Mouse (Mus musculus): ENCODE data around the gene Cyp17a1.

Gene Cyp17a1

DNA sequence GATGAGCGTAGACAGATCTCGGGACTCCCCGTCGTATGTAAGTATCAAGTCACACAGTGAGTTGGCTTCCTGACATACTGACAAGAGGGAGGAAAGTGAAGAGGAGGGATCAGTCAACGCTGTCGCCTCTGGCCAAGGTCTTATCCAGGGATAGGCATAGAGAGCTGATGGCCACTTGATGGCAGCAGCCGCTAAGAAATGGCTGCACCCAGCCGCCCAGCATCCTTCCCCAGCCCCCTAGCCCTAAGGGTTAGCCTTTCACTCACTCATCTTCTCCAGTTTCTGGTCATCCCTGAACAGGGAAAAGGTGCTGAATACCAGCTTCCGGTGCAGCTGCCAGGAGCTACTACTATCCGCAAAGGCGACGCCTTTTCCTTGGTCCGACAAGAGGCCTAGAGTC, 2.3 kb downstream of the Cyp17a1 start:
- peak in 1 of 2 experiments; percentile 59 for DNase-seq (ENCODE audit: low spot score in 2 of 2)

DNA sequence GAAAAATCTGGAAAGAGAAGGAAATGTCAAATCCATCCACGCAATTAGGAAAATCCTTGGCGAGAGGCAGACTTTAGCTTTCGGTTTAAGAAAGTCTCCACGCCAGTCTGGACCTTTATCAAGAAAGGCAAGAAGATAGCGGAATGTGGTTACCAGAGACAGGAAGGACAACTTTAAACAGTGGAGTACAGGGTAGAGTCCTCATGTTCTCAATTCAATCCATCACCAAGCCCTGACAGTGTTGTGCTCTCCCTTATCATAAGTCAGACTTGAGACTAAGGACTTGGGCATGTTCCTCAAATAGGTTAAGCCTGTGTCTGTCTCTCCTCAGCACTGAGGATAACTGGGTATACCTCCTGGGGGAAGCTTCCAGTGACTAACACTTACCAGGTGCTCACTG, 3.2 kb downstream of the Cyp17a1 start:
- DNase-seq (ENCODE audit: low spot score in 2 of 2), result no peak

DNA sequence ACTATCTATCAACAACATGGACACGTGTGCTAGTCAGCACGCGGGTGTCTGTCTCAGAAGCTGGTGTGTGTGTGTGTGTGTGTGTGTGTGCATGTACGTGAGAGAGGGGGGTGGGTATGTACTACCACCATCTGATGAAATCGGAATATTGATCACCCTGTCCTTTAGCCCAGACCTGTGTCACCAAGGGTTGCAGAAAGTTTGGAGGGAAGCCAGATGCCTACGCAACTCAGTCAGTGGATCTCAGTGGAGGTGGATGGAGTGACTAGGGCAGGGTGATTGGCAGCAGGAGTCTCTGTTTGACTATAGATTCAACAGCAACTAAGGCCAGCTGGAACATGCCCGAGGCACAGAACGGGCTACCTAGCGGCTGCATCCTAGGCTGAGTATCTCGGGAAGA, 4.7 kb downstream of the Cyp17a1 start:
- no peak for DNase-seq (ENCODE audit: low spot score in 2 of 2)

DNA sequence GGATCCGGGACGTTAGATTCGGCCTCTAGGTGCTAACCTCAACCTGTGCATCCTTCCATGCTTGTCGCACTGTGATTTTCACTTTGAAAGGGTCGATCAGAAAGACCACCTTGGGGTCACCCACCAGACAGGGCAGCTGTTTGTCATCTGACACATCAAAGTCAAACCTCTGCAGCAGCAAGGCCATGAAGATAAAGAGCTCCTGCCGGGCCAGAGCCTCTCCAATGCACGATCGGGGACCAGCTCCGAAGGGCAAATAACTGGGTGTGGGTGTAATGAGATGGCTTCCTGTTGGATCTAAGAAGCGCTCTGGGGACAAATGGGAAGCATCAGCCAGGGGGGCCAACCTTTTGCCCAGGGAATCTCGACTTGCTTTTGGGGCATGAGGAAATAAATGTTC, 5.7 kb downstream of the Cyp17a1 start:
- DNase-seq (ENCODE audit: low spot score in 2 of 2), result no peak

DNA sequence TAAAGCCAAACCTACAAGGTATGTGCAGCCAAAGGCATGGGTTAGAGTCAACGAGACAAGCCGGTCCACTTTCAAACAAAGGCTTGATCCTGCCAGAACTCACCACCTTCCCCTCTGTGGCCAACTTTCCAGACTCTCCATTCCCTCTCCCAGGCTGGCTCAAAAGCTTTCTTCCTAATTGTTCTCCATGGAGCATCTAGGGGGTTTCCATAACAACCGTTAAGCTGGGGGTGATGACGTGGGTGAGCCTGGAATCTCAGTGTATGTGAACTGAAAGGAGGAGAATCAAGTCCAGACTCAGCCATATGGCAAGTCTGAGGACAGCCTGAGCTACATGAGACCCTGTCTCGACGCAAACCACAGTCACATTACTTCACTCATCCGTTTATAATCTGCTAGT, 7.5 kb downstream of the Cyp17a1 start:
- DNase-seq (ENCODE audit: low spot score in 2 of 2), result no peak

DNA sequence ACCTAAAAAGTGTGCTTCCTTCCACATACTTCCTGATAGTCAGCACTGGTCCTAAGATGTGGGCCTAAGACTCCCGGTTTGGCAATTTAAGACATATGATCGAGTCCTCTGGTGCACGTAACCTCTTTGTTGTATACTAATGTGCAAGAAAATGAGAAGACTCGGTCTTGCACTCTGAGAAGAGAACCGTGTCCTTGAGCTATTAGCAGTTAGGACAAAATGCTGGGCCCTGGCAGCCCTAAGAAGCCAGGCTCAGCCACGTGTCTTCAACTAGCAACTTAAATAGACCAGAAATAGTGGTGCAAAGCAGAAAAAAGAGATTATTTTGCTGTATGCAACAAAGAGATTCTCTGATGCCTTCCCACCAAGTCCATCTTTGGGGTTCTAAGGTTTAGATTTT, 10.2 kb downstream of the Cyp17a1 start:
- DNase-seq (ENCODE audit: low spot score in 2 of 2), result no peak

DNA sequence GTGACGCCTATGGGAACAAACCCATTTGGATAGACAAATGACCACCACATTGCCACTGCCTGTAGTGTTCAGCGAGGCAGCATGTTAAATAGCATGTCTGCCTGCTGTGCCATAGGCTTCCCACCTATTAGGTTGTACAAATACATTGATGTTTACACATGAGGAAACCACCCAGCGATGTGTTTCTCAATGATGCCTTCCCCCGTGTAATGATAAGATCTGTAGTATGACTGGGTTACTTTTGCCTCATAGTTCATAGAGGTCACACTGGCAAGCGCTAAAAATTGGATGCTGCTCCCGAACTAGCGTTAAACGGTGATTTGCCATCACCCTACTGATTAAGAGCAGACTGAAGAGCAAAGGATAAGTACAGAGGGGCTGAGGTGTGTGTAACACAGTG, 10.8 kb downstream of the Cyp17a1 start:
- DNase-seq (ENCODE audit: low spot score in 2 of 2), result no peak

DNA sequence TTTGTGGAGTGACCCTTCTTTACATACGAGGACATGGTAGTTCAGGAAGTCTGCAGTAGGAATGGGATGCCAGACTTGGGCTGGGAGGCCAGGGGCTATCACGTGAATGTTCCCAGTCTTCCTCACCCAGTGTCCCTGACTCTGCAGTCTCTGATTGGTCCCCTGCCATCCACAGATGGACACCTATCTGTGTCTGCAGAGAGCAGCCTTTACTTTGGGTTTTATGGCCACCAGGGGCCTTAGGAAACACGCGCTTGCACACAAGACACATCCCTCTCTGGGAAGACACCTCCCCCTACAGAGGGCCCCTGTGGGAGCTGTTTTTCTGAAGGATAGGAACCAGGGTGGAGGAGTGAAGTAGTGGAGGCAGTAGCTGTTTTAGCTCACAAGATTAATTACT, 11.5 kb downstream of the Cyp17a1 start:
- DNase-seq (ENCODE audit: low spot score in 2 of 2), result no peak

DNA sequence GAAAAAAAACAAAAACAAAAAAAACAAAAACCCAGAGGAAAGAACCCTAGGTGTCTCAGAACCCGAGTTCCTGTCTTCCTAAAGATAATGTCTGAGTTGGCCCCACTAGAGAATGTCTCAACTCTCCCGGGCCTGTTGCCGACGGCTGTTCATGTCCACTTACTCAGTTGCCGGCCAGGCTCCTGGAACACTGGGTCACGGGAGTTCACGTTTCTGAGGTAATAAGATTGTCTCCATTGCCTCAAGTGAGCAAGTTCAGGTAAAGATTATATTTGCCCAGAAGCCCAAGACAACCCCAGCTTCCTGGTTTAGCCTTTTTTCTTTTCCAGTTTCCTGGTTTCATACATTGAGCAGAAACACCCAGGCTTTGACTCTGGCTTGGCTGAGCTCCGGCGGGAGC, 14.1 kb downstream of the Cyp17a1 start:
- no peak for DNase-seq (ENCODE audit: low spot score in 2 of 2)

DNA sequence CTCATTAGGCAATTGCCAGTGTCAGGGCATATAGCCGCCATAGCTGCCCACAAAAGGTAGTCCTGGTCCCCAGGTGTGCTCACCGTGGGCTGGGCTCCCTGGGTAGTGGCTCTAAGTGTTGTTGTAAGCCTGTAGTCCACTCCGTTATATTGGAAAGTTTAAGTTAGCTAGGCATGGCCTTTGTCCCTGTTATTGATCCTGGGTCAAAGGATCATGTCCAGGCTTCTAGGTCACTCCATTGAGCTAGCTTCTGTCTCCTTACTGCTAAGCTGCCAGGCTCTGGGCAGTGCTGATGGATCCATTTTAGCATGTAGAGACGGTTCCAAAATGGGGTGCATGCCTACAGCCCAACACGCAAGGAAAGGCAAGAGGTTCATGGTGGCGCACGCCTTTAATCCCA, 14.6 kb downstream of the Cyp17a1 start:
- no peak for DNase-seq (ENCODE audit: low spot score in 2 of 2)

DNA sequence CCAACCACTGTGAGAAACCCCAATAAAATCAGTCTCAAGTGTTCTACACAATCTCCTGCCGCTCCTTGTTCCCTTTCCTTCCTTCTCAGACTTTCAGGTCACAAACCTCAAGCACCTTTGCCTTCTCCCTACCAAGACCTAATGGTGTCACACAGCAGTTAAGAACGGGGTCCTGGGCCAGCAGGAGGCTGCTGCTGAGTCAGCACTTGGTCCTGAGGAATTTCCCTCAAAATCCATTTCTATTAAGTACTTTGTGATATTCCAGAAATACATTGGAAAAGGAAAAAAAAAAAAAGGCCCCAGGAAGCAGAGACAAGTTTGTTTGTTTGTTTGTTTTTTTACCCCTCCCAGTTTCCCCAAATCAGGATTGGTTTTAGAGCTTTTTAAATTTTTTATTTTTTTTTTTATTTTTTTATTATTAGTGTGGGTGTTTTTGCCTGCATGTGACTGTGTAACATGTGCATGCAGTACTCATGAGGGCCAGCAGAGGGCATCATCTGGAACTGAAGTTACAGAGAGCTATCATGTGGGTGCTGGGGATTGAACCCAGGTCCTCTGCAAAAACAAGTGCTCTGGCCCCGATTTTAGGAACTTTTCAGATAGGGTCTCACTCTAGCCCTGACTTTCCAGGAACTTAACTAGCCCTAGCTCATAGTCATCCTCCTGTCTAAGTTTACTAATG, 15.5 kb downstream of the Cyp17a1 start:
- no peak for DNase-seq (ENCODE audit: low spot score in 2 of 2)

DNA sequence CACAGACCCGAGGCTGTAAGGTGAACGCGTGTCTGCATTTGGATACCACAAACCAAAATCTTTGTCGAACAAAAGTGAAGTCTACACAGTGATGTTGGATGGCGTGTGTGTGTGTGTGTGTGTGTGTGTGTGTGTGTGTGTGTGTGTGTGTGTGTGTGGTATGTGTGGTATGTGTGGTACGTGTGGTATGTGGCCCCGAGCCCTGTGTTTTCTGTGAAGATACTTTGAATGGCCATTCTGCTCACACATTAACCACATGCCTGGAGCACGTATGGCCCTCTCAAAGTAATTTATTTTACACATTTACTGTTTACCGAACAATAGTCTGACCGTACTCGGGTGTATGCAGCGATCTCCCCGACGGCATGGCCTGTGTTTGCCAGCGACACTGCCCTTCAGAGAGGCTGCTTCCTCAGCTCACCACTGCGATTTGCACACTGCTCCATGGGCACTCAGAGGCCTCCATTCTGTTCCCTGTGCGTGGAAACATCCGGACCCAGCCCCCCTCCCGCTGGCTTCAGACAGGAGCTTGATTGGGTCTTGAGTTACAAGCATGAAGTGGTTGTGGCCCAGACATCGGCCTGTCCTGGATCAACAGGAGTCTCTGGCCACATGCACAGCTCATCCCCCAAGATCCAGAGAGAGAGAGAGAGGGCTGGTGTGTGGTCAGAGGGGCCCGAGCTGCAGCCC, 16.7 kb downstream of the Cyp17a1 start:
- no peak for DNase-seq (ENCODE audit: low spot score in 2 of 2)

DNA sequence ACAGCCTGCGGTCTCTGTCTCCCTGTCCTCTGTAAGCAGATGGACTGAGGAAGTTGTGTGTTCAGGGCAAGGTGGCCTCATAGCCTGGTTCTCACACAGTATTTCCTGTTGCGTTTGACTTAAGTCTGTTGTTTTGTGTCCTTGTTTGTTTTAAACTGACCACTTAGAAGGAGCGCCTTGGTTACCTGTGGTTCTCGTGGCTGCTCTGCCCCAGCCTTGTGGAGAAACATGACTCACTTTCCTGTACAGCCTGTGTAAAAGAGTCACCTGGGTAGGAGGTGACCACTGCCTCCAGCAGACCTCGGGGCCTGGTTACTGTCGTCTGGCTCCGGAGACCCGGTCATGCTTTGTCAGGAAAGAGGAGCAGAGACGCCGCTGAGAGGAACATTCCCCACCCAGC, 17.3 kb downstream of the Cyp17a1 start:
- no peak for DNase-seq (ENCODE audit: low spot score in 2 of 2)

DNA sequence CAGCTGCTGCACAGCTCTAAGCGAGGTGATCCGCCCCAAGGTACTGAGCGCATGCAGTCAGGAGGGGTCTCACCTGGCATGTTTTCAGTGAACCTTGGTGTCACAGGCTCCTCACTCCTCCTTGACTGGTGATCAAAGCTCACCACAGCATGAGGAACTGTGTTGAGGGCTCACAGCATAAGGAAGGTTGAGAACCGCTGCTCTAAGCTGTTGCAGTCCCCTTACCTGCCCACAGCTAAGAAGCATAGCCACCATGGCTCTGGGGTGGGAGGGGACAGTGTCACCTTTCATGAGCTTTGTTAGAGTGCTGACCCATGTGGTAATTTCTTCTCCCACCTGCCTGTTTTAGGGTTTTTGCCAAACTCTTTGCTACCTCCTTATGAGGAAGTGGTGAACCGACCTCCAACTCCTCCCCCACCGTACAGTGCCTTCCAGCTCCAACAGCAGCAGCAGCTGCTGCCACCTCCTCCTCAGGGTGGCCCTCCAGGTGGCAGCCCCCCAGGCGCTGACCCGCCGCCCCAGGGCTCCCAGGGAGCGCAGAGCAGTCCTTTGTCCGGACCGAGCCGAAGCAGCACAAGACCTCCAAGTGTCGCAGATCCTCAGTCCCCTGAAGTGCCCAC, 19.2 kb downstream of the Cyp17a1 start:
- DNase-seq (ENCODE audit: low spot score in 2 of 2), result no peak

DNA sequence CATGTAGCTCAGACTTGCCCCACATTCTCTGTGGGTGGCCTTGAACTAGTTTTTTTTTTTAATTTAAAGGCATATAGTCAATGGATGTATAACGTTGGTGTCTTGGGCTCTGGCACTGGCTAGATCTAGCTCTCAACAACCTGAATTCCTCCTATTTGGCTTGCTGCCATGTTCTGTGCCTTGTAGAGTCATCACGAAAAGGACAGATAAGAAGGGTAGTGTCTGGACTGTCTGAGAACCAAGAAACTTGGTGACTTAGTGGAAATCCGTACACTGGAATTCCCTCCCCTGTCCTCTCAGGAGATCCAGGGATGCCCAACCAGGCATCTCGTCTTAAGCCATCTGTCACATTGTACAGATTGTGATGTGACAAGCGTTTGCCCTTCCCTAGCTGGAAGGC, 19.8 kb downstream of the Cyp17a1 start:
- no peak for DNase-seq (ENCODE audit: low spot score in 2 of 2)

DNA sequence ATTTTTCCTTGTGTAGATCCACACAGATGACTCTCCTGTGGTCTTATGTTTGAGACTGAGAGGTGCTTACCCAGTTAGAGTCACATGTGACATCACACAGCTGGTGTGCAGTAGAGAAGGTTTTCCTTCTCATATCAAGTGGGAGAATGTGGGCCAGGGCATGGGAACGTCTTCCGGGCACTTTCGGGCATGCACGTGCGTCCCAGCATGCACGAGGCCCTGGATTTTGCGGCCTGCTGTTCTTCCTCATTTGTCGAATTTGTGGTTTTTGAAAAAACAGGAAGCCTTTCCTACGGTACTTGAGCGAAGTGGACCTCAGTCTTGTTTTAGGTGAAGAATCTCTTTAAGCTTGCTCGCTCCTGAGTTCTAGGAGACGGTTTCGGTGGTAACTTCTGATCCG, 24.4 kb downstream of the Cyp17a1 start:
- DNase-seq (ENCODE audit: low spot score in 2 of 2), result no peak

DNA sequence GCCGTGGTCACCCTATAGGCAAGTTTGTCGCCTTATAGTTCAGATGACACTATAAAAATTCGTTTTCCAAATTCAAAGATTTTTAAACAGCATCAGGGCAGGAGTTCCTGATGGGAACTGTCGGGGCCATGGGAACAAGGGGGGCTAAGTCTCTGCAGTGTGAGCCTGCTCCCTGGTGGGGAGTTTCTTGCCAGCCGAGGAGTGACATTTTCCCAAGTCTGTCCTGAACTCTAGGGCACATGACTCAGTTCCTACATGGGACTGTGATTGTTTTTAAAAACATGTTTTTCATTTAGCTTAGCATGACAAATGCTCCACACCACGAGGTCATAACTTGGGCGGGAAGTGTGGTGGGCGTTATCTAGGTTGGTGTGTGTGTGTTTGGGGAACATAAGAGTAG, 25.1 kb downstream of the Cyp17a1 start:
- no peak for DNase-seq (ENCODE audit: low spot score in 2 of 2)

DNA sequence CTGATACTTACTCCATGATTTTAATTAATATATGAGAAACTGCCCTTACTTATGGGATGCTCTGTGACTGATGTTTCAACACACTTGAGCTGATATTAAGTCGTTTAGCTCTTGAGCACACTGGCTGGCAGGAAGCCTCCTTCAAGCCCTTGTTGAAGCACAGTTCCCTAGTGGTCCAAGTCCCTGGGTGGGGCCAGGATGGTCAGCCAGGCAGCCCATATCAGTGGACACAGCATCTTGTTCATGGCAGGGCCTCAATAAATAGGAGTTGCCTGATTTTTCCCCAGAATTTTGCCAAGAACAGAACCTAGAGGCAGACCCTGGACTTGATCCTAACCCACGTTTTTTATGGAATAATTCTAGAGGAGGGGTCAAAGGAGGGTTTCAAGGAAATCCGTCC, 25.7 kb downstream of the Cyp17a1 start:
- DNase-seq (ENCODE audit: low spot score in 2 of 2), result no peak

DNA sequence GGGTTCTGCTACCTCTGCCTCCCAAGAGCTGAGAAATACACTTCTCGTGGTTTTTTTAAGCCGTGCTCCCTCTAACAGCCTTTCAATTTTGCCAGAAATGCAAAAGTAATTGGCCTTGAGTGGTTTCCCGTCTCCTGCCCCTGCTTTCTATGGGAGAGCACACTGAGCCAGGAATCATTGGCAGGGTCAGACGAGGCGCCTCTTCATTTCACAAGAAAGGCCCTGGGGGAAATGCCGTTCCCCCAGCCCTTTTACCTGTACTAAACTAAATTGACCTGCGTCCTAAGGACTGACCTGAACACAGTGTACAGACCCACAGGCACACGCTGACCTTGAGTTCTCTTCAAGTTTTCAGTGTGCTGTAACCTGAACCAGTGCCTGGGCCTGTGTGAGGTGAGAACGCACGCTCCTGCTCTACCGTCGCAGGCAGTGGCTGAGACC, 26.9 kb downstream of the Cyp17a1 start:
- DNase-seq (ENCODE audit: low spot score in 2 of 2), result no peak

DNA sequence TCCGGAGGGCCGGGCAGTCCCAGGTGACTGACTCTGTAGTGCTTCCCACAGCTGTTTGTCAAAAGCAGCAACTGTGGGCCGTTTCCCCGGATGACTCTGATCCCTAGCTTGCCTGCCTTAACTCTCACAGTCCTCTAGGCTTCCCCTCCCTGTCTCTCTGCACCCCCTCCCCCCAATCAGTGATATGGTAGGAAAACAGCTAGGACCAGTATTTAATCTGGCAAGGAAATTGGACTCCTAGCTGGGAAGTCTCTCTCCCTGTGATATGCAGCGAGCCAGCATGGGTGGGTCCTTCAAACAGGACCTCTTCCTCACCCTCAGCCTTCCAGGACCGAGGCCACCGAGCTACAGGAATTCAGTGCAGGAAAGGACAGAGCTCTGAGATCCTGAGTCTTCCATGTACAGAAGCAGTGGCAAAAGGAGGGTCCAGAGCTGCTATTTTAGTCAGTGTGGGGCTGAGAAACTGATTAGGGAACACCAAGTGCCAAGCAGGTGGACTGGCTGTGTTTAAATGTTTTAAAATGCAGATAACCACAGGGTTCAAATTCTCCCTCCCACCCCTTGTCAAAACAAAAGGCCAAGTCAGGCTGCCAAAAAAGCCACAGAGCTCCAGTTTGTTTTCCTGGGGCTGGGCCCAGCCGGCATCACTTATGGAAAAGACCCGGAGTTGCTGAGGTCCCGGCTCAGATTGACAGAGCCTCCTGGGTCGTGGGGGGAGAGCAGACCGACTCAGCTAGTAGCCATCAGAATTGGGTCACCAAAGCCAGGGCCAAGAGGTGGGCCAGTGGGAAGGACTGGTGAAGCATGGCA, 28.0 kb downstream of the Cyp17a1 start:
- no peak for DNase-seq (ENCODE audit: low spot score in 2 of 2)

DNA sequence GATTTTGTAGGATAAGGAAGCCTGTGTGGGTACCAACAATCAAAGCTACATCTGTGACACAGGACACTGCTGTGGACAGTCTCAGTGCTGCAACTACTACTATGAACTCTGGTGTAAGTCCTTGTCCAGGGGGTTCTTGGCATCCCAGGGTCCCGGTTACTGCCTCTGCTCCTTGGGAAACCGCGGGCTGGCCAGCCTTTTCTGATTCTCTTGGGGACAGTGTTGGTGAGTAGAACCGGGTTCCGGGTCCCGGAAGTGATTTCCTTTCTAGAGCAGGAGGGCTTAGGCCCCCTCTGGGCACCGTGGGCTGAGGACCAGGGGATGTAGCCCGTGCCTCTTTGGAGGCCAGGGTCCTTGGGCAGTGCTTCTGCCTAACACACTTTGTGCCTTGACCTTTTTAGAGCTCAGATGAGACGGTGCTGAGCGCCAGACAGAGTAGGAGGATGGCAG, 28.6 kb downstream of the Cyp17a1 start:
- no peak for DNase-seq (ENCODE audit: low spot score in 2 of 2)

DNA sequence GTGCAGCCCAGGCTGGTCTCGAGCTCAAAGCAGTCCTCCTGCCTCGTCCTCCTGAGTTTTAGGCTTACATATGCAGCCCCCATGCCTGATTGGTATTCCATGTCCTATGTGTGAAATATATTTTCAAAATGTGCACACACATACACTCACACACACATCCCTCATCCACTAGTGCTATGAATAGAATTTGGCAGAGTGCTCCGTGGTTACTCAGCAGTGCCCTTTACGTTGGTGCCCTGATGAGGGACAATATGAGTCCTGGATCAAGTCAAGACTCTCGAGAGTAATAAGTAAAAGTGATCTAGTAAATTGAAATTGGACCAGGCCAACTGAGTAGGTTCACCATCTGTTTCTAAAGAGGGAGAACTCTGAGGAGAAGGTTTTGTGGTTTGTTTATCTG, 29.7 kb downstream of the Cyp17a1 start:
- no peak for DNase-seq (ENCODE audit: low spot score in 2 of 2)

All from left cerebral cortex, adult 9 months (tissue).